Mouse (Mus musculus) forebrain, embryonic 16.5 days (tissue): Measurements from ENCODE around the gene Fstl4. TPM values are rescaled to one million over a fixed set of nuclear protein-coding genes. Genes with fewer than 3 reads are reported as not detected.

Source experiments
- ATAC-seq: fragments of 200-750 bp; cut with Nextera tagmentation; 2 replicates; pipeline ENCODE4 v1.8.0; 2017; ENCODE audit warnings: mild to moderate bottlenecking, moderate library complexity
- H3K27ac ChIP-seq: fragments of 300-500 bp; sonication (generic); 2 replicates; pipeline ENCODE4 v1.5.1; 2014; ENCODE audit warnings: low read length, control low read depth
- H3K27me3 ChIP-seq: fragments of 300-500 bp; sonication (generic); replicated peaks from 2 replicates; pipeline ENCODE4 v1.6.1; 2014; ENCODE audit warnings: low read length; ENCODE audit not compliant: control insufficient read depth, insufficient read depth
- H3K36me3 ChIP-seq: fragments of 300-500 bp; sonication (generic); 2 replicates; pipeline ENCODE4 v1.6.1; 2014; ENCODE audit not compliant: control insufficient read depth, insufficient read depth
- H3K4me1 ChIP-seq: fragments of 300-500 bp; sonication (generic); replicated peaks from 2 replicates; pipeline ENCODE4 v1.6.1; 2014; ENCODE audit warnings: low read length; ENCODE audit not compliant: control insufficient read depth, insufficient read depth
- H3K4me2 ChIP-seq: fragments of 300-500 bp; sonication (generic); 2 replicates; pipeline ENCODE4 v1.6.1; 2014; ENCODE audit warnings: mild to moderate bottlenecking, low read length, control low read depth
- H3K4me3 ChIP-seq: fragments of 300-500 bp; sonication (generic); replicated peaks from 2 replicates; pipeline ENCODE4 v1.5.1; 2014; ENCODE audit warnings: mild to moderate bottlenecking, low read length, control low read depth
- H3K9ac ChIP-seq: fragments of 300-500 bp; sonication (generic); replicated peaks from 2 replicates; pipeline ENCODE4 v1.6.1; 2014; ENCODE audit warnings: low read depth, low read length, control low read depth
- H3K9me3 ChIP-seq: fragments of 300-500 bp; sonication (generic); 2 replicates; pipeline ENCODE4 v1.6.1; 2016; ENCODE audit warnings: low read length; ENCODE audit not compliant: control insufficient read depth
- WGBS: fragments of 180-500 bp; shearing (Covaris S2); extraction: QIAGEN DNeasy Blood & Tissue Kit; methylation state at CpG from one replicate; pipeline ENCODE4 v1.1.7; 2014; 5-methylcytosine and 5-hydroxymethylcytosine counted together
- polyA plus RNA-seq: library from polyadenylated mRNA; unstranded; fragments of >200 nt; fragmentation: Nextera tagmentation; extraction: Ambion mirVana; gene quantifications from 2 replicates; pipeline ENCODE4 v1.2.1, GENCODE M21; 2015

Fstl4 gene
- polyA plus RNA-seq, 1 experiment from 2014 or later, result 6.4 TPM

GRCm38 (mm10) chr11:52877662-52878061 lies 113.2 kb downstream of the Fstl4 start:
- WGBS, result 86% methylated on average over 2 of the region's 2 CpGs
- Histone ChIP-seq H3K27me3 (no peaks in the 10 kb centered on the region), H3K9me3 (no peaks in the 10 kb centered on the region), H3K4me1 (peaks cover 3% of the 10 kb centered on the region; the same call in 1 of the 2 replicates), H3K4me2 (no peak overlapping the region), H3K9ac (no peak overlapping the region), H3K4me3 (no peak overlapping the region), H3K36me3 (no peaks in the 10 kb centered on the region), H3K27ac (no peak overlapping the region)
- no peak for ATAC-seq

GRCm38 (mm10) chr11:52879958-52880357 lies 115.5 kb downstream of the Fstl4 start:
- no peak for ATAC-seq

GRCm38 (mm10) chr11:52886559-52887303 lies 122.3 kb downstream of the Fstl4 start:
- 14% methylated on average over 6 of the region's 6 CpGs for WGBS
- Histone ChIP-seq H3K9ac (no peak overlapping the region), H3K4me2 (no peak overlapping the region), H3K9me3 (no peaks in the 10 kb centered on the region), H3K4me3 (no peak overlapping the region), H3K27ac (no peak overlapping the region), H3K27me3 (no peaks in the 10 kb centered on the region), H3K4me1 (peaks cover 26% of the 10 kb centered on the region), H3K36me3 (no peaks in the 10 kb centered on the region)
- ATAC-seq, result no peak

More at GRCm38 (mm10) chr11:52879958-52880357, 115.5 kb downstream of the Fstl4 start:
- H3K27ac ChIP-seq, result no peak overlapping the region
- H3K4me1 ChIP-seq, result no peaks in the 10 kb centered on the region
- 91% methylated on average over 2 of the region's 2 CpGs for WGBS
- no peaks in the 10 kb centered on the region for H3K36me3 ChIP-seq
- H3K9me3 ChIP-seq, result no peaks in the 10 kb centered on the region
- no peak overlapping the region for H3K4me2 ChIP-seq
- no peaks in the 10 kb centered on the region for H3K27me3 ChIP-seq
- no peak overlapping the region for H3K4me3 ChIP-seq
- no peak overlapping the region for H3K9ac ChIP-seq

GRCm38 (mm10) chr11:52888150-52888549 lies 123.7 kb downstream of the Fstl4 start:
- Histone ChIP-seq H3K4me1 (peaks cover 26% of the 10 kb centered on the region), H3K4me3 (no peak overlapping the region), H3K9ac (no peak overlapping the region), H3K9me3 (no peaks in the 10 kb centered on the region), H3K36me3 (no peaks in the 10 kb centered on the region), H3K27ac (no peak overlapping the region), H3K4me2 (no peak overlapping the region), H3K27me3 (no peaks in the 10 kb centered on the region)
- ATAC-seq, result no peak
- 8% methylated on average over 6 of the region's 6 CpGs for WGBS

- no peak for ATAC-seq
- no peak overlapping the region for H3K27ac ChIP-seq
- H3K9me3 ChIP-seq, result no peaks in the 10 kb centered on the region
- no peak overlapping the region for H3K9ac ChIP-seq
- no peaks in the 10 kb centered on the region for H3K27me3 ChIP-seq
- 78% methylated on average over 4 of the region's 4 CpGs for WGBS
- no peak overlapping the region for H3K4me3 ChIP-seq
- H3K36me3 ChIP-seq, result no peaks in the 10 kb centered on the region
- H3K4me1 ChIP-seq, result peaks cover 26% of the 10 kb centered on the region
- H3K4me2 ChIP-seq, result no peak overlapping the region
These were observed 125.1 kb downstream of the Fstl4 start for GRCm38 (mm10) chr11:52889527-52889926.

- Histone ChIP-seq H3K27ac (no peak overlapping the region), H3K4me2 (no peak overlapping the region), H3K36me3 (no peaks in the 10 kb centered on the region), H3K4me1 (peaks cover 26% of the 10 kb centered on the region), H3K4me3 (no peak overlapping the region), H3K9me3 (no peaks in the 10 kb centered on the region), H3K9ac (no peak overlapping the region), H3K27me3 (no peaks in the 10 kb centered on the region)
- 60% methylated on average over 7 of the region's 7 CpGs for WGBS
- no peak for ATAC-seq
These were observed 125.7 kb downstream of the Fstl4 start for GRCm38 (mm10) chr11:52890156-52890555.

GRCm38 (mm10) chr11:52904101-52904500 lies 139.7 kb downstream of the Fstl4 start:
- no peak overlapping the region for H3K4me3 ChIP-seq
- no peak overlapping the region for H3K9ac ChIP-seq
- H3K4me1 ChIP-seq, result no peaks in the 10 kb centered on the region
- 74% methylated on average over 5 of the region's 5 CpGs for WGBS
- ATAC-seq, result no peak
- H3K9me3 ChIP-seq, result no peaks in the 10 kb centered on the region
- H3K27me3 ChIP-seq, result no peaks in the 10 kb centered on the region
- no peak overlapping the region for H3K27ac ChIP-seq
- H3K36me3 ChIP-seq, result no peaks in the 10 kb centered on the region
- H3K4me2 ChIP-seq, result no peak overlapping the region

GRCm38 (mm10) chr11:52910788-52911187 lies 146.4 kb downstream of the Fstl4 start:
- Histone ChIP-seq H3K27ac (no peak overlapping the region), H3K4me2 (no peak overlapping the region), H3K4me3 (no peak overlapping the region), H3K9me3 (no peaks in the 10 kb centered on the region), H3K4me1 (peaks cover 5% of the 10 kb centered on the region), H3K36me3 (no peaks in the 10 kb centered on the region), H3K27me3 (no peaks in the 10 kb centered on the region), H3K9ac (no peak overlapping the region)
- peak; percentile 49; the same call in 1 of the 2 replicates for ATAC-seq
- 19% methylated on average over 7 of the region's 7 CpGs for WGBS

GRCm38 (mm10) chr11:52914431-52914830 lies 150.0 kb downstream of the Fstl4 start:
- H3K9me3 ChIP-seq, result peaks cover 5% of the 10 kb centered on the region; the same call in 1 of the 2 replicates
- no peaks in the 10 kb centered on the region for H3K36me3 ChIP-seq
- H3K4me1 ChIP-seq, result peaks cover 10% of the 10 kb centered on the region
- ATAC-seq, result no peak
- no peak overlapping the region for H3K4me3 ChIP-seq
- H3K27me3 ChIP-seq, result no peaks in the 10 kb centered on the region
- no peak overlapping the region for H3K27ac ChIP-seq
- no peak overlapping the region for H3K4me2 ChIP-seq
- no peak overlapping the region for H3K9ac ChIP-seq
- 80% methylated on average over 6 of the region's 6 CpGs for WGBS
